12 mouse cellular contexts compared by ENCODE assay signal in genomic region chr1:72400616-72401015, GRCm38 (mm10).
DNase-seq lines count a peak whose midpoint lies in the region; ATAC-seq lines count a peak whose summit lies in the region.
"Had no signal": no experiment of that assay in that cellular context is flagged by ENCODE, and none has a peak within 500 bp of the region (broad histone marks: within the 10 kb centered on the region; RNA-seq: fewer than 3 reads in every experiment).

No protein-coding gene starts in this region.

- H3K4me1 ChIP-seq in neural tube, embryonic 14.5 days (ENCODE audit: control insufficient read depth, insufficient read depth, low read length) = peaks cover 3% of the 10 kb centered on the region; the same call in 1 of the 2 replicates
- H3K4me1 ChIP-seq in midbrain, embryonic 15.5 days = no peaks in the 10 kb centered on the region
- H3K4me1 ChIP-seq: liver, embryonic 12.5 days had no signal

- no peak overlapping the region for H3K27ac ChIP-seq in neural tube, embryonic 14.5 days (ENCODE audit: low read depth, low read length)
- H3K27ac ChIP-seq in midbrain, embryonic 15.5 days = no peak overlapping the region
- H3K27ac ChIP-seq: heart, embryonic 10.5 days; layer of hippocampus, adult 2 months; liver, embryonic 12.5 days had no signal

- no peak overlapping the region for H3K9ac ChIP-seq in neural tube, embryonic 14.5 days (replicated peaks; ENCODE audit: low read depth, low read length)
- no peak overlapping the region for H3K9ac ChIP-seq in midbrain, embryonic 15.5 days
- H3K9ac ChIP-seq: liver, embryonic 12.5 days had no signal

- H3K36me3 ChIP-seq in neural tube, embryonic 14.5 days (ENCODE audit: control insufficient read depth, insufficient read depth, low read length) = no peaks in the 10 kb centered on the region
- no peaks in the 10 kb centered on the region for H3K36me3 ChIP-seq in midbrain, embryonic 15.5 days (replicated peaks)

- WGBS in neural tube, embryonic 14.5 days = 80% methylated on average over 9 of the region's 9 CpGs
- 87% methylated on average over 9 of the region's 9 CpGs for WGBS in midbrain, embryonic 15.5 days

- H3K4me3 ChIP-seq in neural tube, embryonic 14.5 days (ENCODE audit: low read depth, low read length) = no peak overlapping the region
- H3K4me3 ChIP-seq in midbrain, embryonic 15.5 days = no peak overlapping the region
- H3K4me3 ChIP-seq: heart, embryonic 10.5 days; layer of hippocampus, adult 2 months; liver, embryonic 12.5 days had no signal

- H3K9me3 ChIP-seq in neural tube, embryonic 14.5 days (ENCODE audit: control insufficient read depth, low read length) = no peaks in the 10 kb centered on the region
- H3K9me3 ChIP-seq in midbrain, embryonic 15.5 days = no peaks in the 10 kb centered on the region
- H3K9me3 ChIP-seq: heart, embryonic 10.5 days; liver, embryonic 12.5 days had no signal

- no peaks in the 10 kb centered on the region for H3K27me3 ChIP-seq in neural tube, embryonic 14.5 days (ENCODE audit: control insufficient read depth, insufficient read depth, low read length)
- H3K27me3 ChIP-seq in midbrain, embryonic 15.5 days (replicated peaks) = no peaks in the 10 kb centered on the region
- H3K27me3 ChIP-seq: liver, embryonic 12.5 days had no signal

- peak; percentile 80 for DNase-seq in heart, adult 11 months
- no peak for DNase-seq in heart, postnatal 4 days
- no peak for DNase-seq in neural tube, embryonic 10.5 days (ENCODE audit: extremely low spot score, low spot score)
- DNase-seq in left cerebral cortex, postnatal 14 days (ENCODE audit: low spot score in 2 of 2) = peak; percentile 26 to 30
- no peak for DNase-seq in ovary, postnatal 36 days (ENCODE audit: low spot score)
- no peak for DNase-seq in kidney, adult 9 months
- DNase-seq: midbrain, embryonic 14.5 days had no signal

- H3K4me2 ChIP-seq in neural tube, embryonic 14.5 days (ENCODE audit: low read depth, low read length) = no peak overlapping the region
- H3K4me2 ChIP-seq in midbrain, embryonic 15.5 days = no peak overlapping the region
- H3K4me2 ChIP-seq: liver, embryonic 12.5 days had no signal

- 0 out of 2 replicates have a peak, but pooled peaks have one; percentile 12 for ATAC-seq in neural tube, embryonic 14.5 days (ENCODE audit: low read depth)
- ATAC-seq in midbrain, embryonic 15.5 days (replicated peaks) = no peak
- ATAC-seq: liver, embryonic 12.5 days had no signal

- intact Hi-C loops in left cerebral cortex, postnatal 14 days (cut with DNase I) = no loop called here

Comparison
In these comparisons a context has a peak if more than half of its experiments do, and no peak if none do; other contexts are left out.
1. DNase-seq: peak in heart, adult 11 months (single experiment) and left cerebral cortex, postnatal 14 days (2 of 2); none in heart, postnatal 4 days (single experiment), neural tube, embryonic 10.5 days (single experiment), ovary, postnatal 36 days (single experiment) and kidney, adult 9 months (single experiment).